Mouse (Mus musculus) R1 (cell line): ENCODE data around the gene Gm21083.
"Not testable (repeated sequence)": the region's sequence is repeated elsewhere in the genome, so short reads cannot be mapped to it uniquely, and the experiment has no call there.

Experiments used
- DNase-seq: peaks from one replicate; pipeline ENCODE4 v3.0.0-alpha.2; 2018; ENCODE audit warnings: low read depth, low spot score

Gene Gm21083

GRCm38 (mm10) chr5:15628136-15628535 is 51.0 kb downstream of the Gm21083 start:
- not testable (repeated sequence) for DNase-seq

DNA sequence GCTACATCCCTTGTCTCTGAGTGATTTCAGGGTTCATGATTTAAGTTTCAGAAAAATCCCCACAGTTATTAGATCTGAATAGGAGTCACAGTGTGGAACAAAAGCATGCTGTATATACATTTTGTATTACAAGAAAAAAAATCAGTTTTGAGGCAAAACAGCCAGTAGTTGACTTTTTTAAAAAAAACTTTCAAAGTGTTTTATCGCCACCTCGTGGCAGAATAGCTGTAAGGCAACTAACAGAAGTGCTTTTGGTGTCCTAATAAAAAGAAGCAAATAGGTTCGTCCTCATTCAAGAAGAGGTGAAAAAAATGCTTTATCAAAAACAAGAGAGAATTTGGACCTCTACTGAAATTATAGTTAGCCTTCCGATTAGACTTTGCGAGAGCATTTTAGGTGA is 52.9 kb downstream of the Gm21083 start:
- not testable (repeated sequence) for DNase-seq
